Mouse (Mus musculus) midbrain, embryonic 13.5 days (tissue): ENCODE results near the gene Gm38394. TPM values are rescaled to one million over a fixed set of nuclear protein-coding genes. Genes with fewer than 3 reads are reported as not detected.
"Not testable (repeated sequence)": the region's sequence is repeated elsewhere in the genome, so short reads cannot be mapped to it uniquely, and the experiment has no call there.

Source experiments
- ATAC-seq: fragments of 200-750 bp; cut with Nextera tagmentation; 2 replicates; pipeline ENCODE4 v1.8.0; 2017; ENCODE audit warnings: mild to moderate bottlenecking, moderate TSS enrichment, moderate library complexity
- H3K27ac ChIP-seq: fragments of 300-500 bp; sonication (generic); 2 replicates; pipeline ENCODE4 v1.5.1; 2015; ENCODE audit warnings: inconsistent platforms, mild to moderate bottlenecking, moderate library complexity
- H3K27me3 ChIP-seq: fragments of 300-500 bp; sonication (generic); 2 replicates; pipeline ENCODE4 v1.6.1; 2015; ENCODE audit warnings: mild to moderate bottlenecking, inconsistent platforms
- H3K36me3 ChIP-seq: fragments of 300-500 bp; sonication (generic); 2 replicates; pipeline ENCODE4 v1.6.1; 2015; ENCODE audit warnings: mild to moderate bottlenecking, inconsistent platforms
- H3K4me1 ChIP-seq: fragments of 300-500 bp; sonication (generic); replicated peaks from 2 replicates; pipeline ENCODE4 v1.6.1; 2015; ENCODE audit warnings: inconsistent platforms
- H3K4me2 ChIP-seq: fragments of 300-500 bp; sonication (generic); replicated peaks from 2 replicates; pipeline ENCODE4 v1.6.1; 2015; ENCODE audit warnings: moderate library complexity, mild to moderate bottlenecking, inconsistent platforms
- H3K4me3 ChIP-seq: fragments of 300-500 bp; sonication (generic); replicated peaks from 2 replicates; pipeline ENCODE4 v1.5.1; 2015; ENCODE audit warnings: mild to moderate bottlenecking, inconsistent platforms
- H3K9ac ChIP-seq: fragments of 300-500 bp; sonication (generic); replicated peaks from 2 replicates; pipeline ENCODE4 v1.6.1; 2015; ENCODE audit warnings: mild to moderate bottlenecking, inconsistent platforms
- H3K9me3 ChIP-seq: fragments of 300-500 bp; sonication (generic); 2 replicates; pipeline ENCODE4 v1.6.1; 2016; ENCODE audit warnings: mild to moderate bottlenecking, inconsistent platforms
- whole genome bisulfite sequencing: fragments of 180-500 bp; shearing (Covaris S2); methylation state at CpG from one replicate; pipeline ENCODE4 v1.1.7; 2015; 5-methylcytosine and 5-hydroxymethylcytosine counted together
- polyA plus RNA-seq: library from polyadenylated mRNA; unstranded; fragments of >200 nt; fragmentation: Nextera tagmentation; extraction: Ambion mirVana; gene quantifications from 2 replicates; pipeline ENCODE4 v1.2.1, GENCODE M21; 2015

Gm38394 gene
- polyA plus RNA-seq, result 3.5 TPM in 2 replicates

GRCm38 (mm10) chr1:133661203-133661933 lies at the start of gene Gm38394:
Gm38394 (minus strand) TSS chr1:133661318.
- H3K27ac ChIP-seq, result peak within 1 kb of the TSS; percentile 90
- H3K36me3 ChIP-seq, result peaks cover 17% of the 10 kb centered on the region
- WGBS, result 3% methylated on average over 26 of the region's 26 CpGs
- ATAC-seq, result peak; percentile 100
- peaks cover 41% of the 10 kb centered on the region for H3K4me1 ChIP-seq
- peak within 1 kb of the TSS; percentile 81 for H3K9ac ChIP-seq
- no peaks in the 10 kb centered on the region for H3K27me3 ChIP-seq
- peak within 1 kb of the TSS; percentile 76 for H3K4me3 ChIP-seq
- H3K4me2 ChIP-seq, result peak within 1 kb of the TSS; percentile 71
- H3K9me3 ChIP-seq, result no peaks in the 10 kb centered on the region

GRCm38 (mm10) chr1:133710895-133711294 lies 49.8 kb upstream of the Gm38394 start:
- peaks cover 20% of the 10 kb centered on the region for H3K36me3 ChIP-seq

GRCm38 (mm10) chr1:133709292-133709691 lies 48.2 kb upstream of the Gm38394 start:
- ATAC-seq, result no peak
- H3K36me3 ChIP-seq, result peaks cover 10% of the 10 kb centered on the region
- WGBS, result 79% methylated on average over 3 of the region's 3 CpGs

More at GRCm38 (mm10) chr1:133710895-133711294, 49.8 kb upstream of the Gm38394 start:
- Histone ChIP-seq H3K4me2 (no peak overlapping the region), H3K9me3 (no peaks in the 10 kb centered on the region), H3K4me3 (no peak overlapping the region), H3K27ac (no peak overlapping the region), H3K4me1 (peaks cover 18% of the 10 kb centered on the region; the same call in 1 of the 2 replicates), H3K9ac (no peak overlapping the region), H3K27me3 (no peaks in the 10 kb centered on the region)
- WGBS, result 42% methylated on average over 6 of the region's 6 CpGs
- ATAC-seq, result no peak

DNA sequence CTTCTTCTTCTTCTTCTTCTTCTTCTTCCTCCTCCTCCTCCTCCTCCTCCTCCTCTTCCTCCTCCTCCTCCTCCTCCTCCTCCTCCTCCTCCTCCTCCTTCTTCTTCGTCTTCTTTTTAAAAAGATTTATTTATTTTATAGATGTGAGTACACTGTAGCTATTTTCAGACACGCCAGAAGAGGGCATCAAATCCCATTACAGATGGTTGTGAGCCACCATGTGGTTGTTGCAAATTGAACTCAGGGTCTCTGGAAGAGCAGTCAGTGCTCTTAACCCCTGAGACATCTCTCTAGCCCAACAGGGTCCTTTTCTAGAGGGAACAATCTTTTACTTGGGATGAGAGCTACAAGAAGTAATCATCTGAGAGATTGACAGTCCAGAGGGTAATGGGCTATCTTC lies 40.7 kb upstream of the Gm38394 start:
- H3K27ac ChIP-seq, H3K4me2 ChIP-seq, H3K4me3 ChIP-seq, H3K9me3 ChIP-seq, H3K4me1 ChIP-seq, H3K9ac ChIP-seq, ATAC-seq, H3K27me3 ChIP-seq: not testable (repeated sequence)
- 35% methylated on average over 1 of the region's 2 CpGs for WGBS
- H3K36me3 ChIP-seq, result peaks cover 10% of the 10 kb centered on the region

More at GRCm38 (mm10) chr1:133709292-133709691, 48.2 kb upstream of the Gm38394 start:
- Histone ChIP-seq H3K27me3 (no peaks in the 10 kb centered on the region), H3K4me1 (peaks cover 18% of the 10 kb centered on the region; the same call in 1 of the 2 replicates), H3K9me3 (no peaks in the 10 kb centered on the region), H3K9ac (no peak overlapping the region), H3K27ac (no peak overlapping the region), H3K4me2 (no peak overlapping the region), H3K4me3 (no peak overlapping the region)

GRCm38 (mm10) chr1:133697935-133698620 lies 37.0 kb upstream of the Gm38394 start:
- no peaks in the 10 kb centered on the region for H3K36me3 ChIP-seq
- H3K27ac ChIP-seq, result no peak overlapping the region
- no peak for ATAC-seq
- H3K4me3 ChIP-seq, result no peak overlapping the region
- H3K4me1 ChIP-seq, result peaks cover 20% of the 10 kb centered on the region
- no peak overlapping the region for H3K4me2 ChIP-seq
- no peaks in the 10 kb centered on the region for H3K9me3 ChIP-seq
- no peaks in the 10 kb centered on the region for H3K27me3 ChIP-seq
- WGBS, result 92% methylated on average over 12 of the region's 12 CpGs
- no peak overlapping the region for H3K9ac ChIP-seq

- Histone ChIP-seq H3K9me3 (no peaks in the 10 kb centered on the region), H3K27ac (no peak overlapping the region), H3K4me2 (no peak overlapping the region), H3K4me3 (no peak overlapping the region), H3K36me3 (no peaks in the 10 kb centered on the region), H3K4me1 (peaks cover 20% of the 10 kb centered on the region), H3K27me3 (no peaks in the 10 kb centered on the region), H3K9ac (no peak overlapping the region)
- no peak for ATAC-seq
- WGBS, result 36% methylated on average over 7 of the region's 7 CpGs
Measured at GRCm38 (mm10) chr1:133695901-133696300, 34.8 kb upstream of the Gm38394 start.

DNA sequence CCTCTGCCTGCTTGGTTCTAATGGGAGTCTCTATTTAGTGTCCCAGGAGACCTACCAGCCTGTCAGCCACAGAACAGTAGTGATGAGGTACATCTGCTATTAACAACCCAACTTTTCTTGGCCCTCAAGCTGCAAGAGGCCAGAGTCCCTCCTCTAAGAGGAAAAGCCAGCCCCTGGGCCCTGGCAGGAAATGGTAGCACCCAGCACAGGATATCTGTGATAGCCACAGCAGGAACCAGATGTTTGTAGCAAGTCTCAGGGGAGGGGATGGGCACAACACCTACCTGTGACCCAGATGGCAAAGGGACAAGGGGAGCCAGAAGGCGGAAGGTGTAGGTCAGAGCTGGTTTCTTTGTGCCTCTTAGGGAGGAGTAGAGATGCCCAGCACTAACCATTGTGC lies 33.8 kb upstream of the Gm38394 start:
- Histone ChIP-seq H3K9ac (no peak overlapping the region), H3K9me3 (no peaks in the 10 kb centered on the region), H3K27me3 (no peaks in the 10 kb centered on the region), H3K27ac (no peak overlapping the region), H3K4me1 (peaks cover 20% of the 10 kb centered on the region), H3K4me3 (no peak overlapping the region), H3K36me3 (no peaks in the 10 kb centered on the region), H3K4me2 (no peak overlapping the region)
- 96% methylated on average over 1 of the region's 1 CpGs for WGBS
- ATAC-seq, result no peak

DNA sequence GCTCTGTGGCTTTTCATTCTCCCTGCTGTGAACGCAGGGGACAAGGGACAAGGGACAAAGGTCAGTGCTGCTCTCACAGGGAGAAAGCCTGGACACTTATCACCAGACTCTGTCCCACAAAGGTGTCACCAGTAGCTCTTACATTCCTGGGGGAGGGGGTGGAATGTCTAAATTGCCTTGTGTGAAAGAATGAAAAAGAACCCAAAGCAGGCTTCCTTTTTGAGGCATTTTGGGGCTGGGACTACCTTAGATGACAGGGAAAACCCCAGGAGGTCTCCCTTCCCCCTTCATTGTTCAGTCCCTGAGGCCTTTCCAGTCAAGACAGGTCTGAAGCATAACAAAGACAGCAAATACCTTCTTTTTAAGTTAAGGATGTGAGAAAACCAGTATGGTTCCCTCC lies 33.2 kb upstream of the Gm38394 start:
- no peaks in the 10 kb centered on the region for H3K36me3 ChIP-seq
- no peaks in the 10 kb centered on the region for H3K27me3 ChIP-seq
- H3K4me2 ChIP-seq, result no peak overlapping the region
- WGBS, result 4% methylated on average over 1 of the region's 1 CpGs
- H3K27ac ChIP-seq, result no peak overlapping the region
- ATAC-seq, result no peak
- no peak overlapping the region for H3K9ac ChIP-seq
- H3K9me3 ChIP-seq, result no peaks in the 10 kb centered on the region
- H3K4me1 ChIP-seq, result peaks cover 20% of the 10 kb centered on the region
- no peak overlapping the region for H3K4me3 ChIP-seq

DNA sequence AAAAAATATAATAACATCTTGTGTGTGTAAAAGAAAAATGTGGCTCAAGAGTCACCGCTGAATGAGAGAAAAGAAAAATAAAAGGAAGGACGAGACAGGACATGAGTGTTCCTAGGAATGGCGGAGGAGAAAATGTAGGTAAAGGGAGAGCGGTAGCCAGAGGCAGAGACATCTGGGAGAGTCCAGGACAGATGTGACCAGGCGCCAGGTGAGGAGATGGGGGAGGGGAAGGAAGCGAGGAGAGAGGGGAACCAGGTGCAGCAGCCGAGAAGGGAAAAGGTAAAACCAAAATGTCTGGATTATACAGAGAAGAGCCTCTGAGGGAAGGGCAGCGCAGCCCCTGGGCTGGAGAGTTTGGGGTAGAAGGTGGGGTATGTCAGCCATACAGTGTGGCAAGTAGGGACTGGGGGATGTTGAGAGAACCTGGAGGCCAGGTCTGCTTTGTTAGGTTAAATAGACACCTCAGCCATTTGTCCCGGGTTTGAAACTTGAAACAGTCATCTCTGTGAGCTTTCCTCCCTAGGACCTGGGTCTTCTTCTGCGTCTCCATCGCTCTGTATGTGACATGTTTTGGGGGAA lies 32.5 kb upstream of the Gm38394 start:
- Histone ChIP-seq H3K36me3 (no peaks in the 10 kb centered on the region), H3K27ac (no peak overlapping the region), H3K27me3 (no peaks in the 10 kb centered on the region), H3K4me2 (no peak overlapping the region), H3K4me3 (no peak overlapping the region), H3K9me3 (no peaks in the 10 kb centered on the region), H3K9ac (no peak overlapping the region), H3K4me1 (peaks cover 20% of the 10 kb centered on the region)
- no peak for ATAC-seq
- 70% methylated on average over 11 of the region's 11 CpGs for WGBS

- Histone ChIP-seq H3K4me1 (peaks cover 20% of the 10 kb centered on the region), H3K4me3 (no peak overlapping the region), H3K9me3 (no peaks in the 10 kb centered on the region), H3K27ac (no peak overlapping the region), H3K9ac (no peak overlapping the region), H3K4me2 (no peak overlapping the region), H3K27me3 (no peaks in the 10 kb centered on the region), H3K36me3 (no peaks in the 10 kb centered on the region)
- ATAC-seq, result no peak
- WGBS, result 42% methylated on average over 4 of the region's 4 CpGs
Measured at GRCm38 (mm10) chr1:133692195-133692594, 31.1 kb upstream of the Gm38394 start.

DNA sequence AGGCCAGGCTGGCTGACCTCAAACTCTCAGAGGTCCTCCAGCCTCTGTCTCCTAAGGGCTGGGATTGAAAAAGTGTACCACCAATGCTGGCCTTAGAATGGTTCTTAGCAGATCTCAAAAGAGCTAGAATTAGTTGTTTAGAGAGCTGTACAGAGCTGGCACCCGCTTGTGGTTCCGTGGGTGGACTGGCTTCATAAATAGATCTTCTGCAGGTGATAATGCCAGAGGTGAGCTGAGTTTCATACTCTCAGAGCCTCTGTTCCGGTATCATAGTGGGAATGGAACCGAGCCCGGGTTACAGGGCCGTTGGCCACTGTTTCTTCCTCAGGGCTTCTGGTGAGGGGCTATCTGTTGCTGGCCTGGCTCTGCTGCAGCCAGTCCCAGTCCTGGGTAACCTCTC lies 29.9 kb upstream of the Gm38394 start:
- Histone ChIP-seq H3K36me3 (no peaks in the 10 kb centered on the region), H3K9me3 (no peaks in the 10 kb centered on the region), H3K27me3 (no peaks in the 10 kb centered on the region), H3K4me3 (no peak overlapping the region), H3K9ac (no peak overlapping the region), H3K4me2 (no peak overlapping the region), H3K4me1 (peaks cover 17% of the 10 kb centered on the region), H3K27ac (no peak overlapping the region)
- ATAC-seq, result no peak
- 94% methylated on average over 6 of the region's 6 CpGs for WGBS

DNA sequence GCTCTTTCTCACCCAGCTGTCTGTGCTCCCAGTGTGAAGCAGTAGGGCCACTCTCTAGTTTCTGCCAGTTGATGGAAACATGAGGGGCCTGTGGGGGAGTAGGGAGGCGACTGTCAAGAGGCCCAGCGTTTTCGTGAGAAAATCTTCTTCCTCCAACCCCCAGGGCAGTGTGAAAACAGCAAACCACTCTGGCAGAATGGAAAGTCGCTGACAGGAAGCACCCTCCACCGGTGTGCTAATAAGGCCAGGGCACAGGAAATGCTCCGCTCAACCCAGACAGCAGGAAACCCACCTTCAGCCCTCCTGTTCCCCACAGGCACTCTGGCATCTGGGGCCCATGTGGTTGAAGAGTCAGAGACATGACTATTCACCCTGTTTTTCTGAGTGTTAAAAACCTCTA lies 28.8 kb upstream of the Gm38394 start, which contains the start of gene Lax1:
Lax1 (minus strand) TSS at position 212 of the 400 bp plus-strand sequence.
- Histone ChIP-seq H3K4me2 (no peak within 1 kb of the TSS), H3K27me3 (no peaks in the 10 kb centered on the region), H3K27ac (no peak within 1 kb of the TSS), H3K9ac (no peak within 1 kb of the TSS), H3K4me3 (no peak within 1 kb of the TSS), H3K36me3 (no peaks in the 10 kb centered on the region), H3K9me3 (0 out of 2 replicates have a peak, but pooled peaks cover 2% of the 10 kb centered on the region), H3K4me1 (peaks cover 9% of the 10 kb centered on the region; the same call in 1 of the 2 replicates)
- WGBS, result 60% methylated on average over 6 of the region's 6 CpGs
- no peak for ATAC-seq
